Mouse (Mus musculus): ENCODE results near the gene Mif4gd.

GRCm38 (mm10) chr11:115590526-115591075 lies 22.2 kb downstream of the Mif4gd start:
- TF ChIP-seq POLR2A (IDR thresholded peaks at IDR 0.05; ENCODE audit: control insufficient read depth, extremely low read depth, insufficient read depth, low read length, poor library complexity) = no peak
- TF ChIP-seq CTCF (IDR thresholded peaks at IDR 0.05; ENCODE audit: borderline replicate concordance, control insufficient read depth, extremely low read depth, insufficient read depth, low read length, poor library complexity) = no peak
